Mouse (Mus musculus): Measurements from ENCODE around the gene Kazald1. TPM values are rescaled to one million over a fixed set of nuclear protein-coding genes. Genes with fewer than 3 reads are reported as not detected.

Gene Kazald1
- total RNA-seq, 2 experiments from 2014 or later = 1.9 to 2.2 TPM

GRCm38 (mm10) chr19:45047417-45047934 lies 27.6 kb upstream of the Kazald1 start, which contains the start of gene Sfxn3:
TSS of gene Sfxn3 (plus strand) at chr19:45047503.
- peak; percentile 92 to 96 for DNase-seq (ENCODE audit: low spot score in 2 of 2)
- intact Hi-C loops (cut with DNase I) = loop anchor here (5.0 kb wide), 1 partner anchor 115 kb away; the partner anchor contains the start of gene Slf2

GRCm38 (mm10) chr19:45047935-45048643 lies 27.0 kb upstream of the Kazald1 start:
- peak; percentile 76 to 98 for DNase-seq (ENCODE audit: low spot score in 2 of 2)
- intact Hi-C loops (cut with DNase I) = loop anchor here (1.0 to 5.0 kb wide), 2 partner anchors 31 to 116 kb away; partner anchors contain the start of gene Slf2

- no peak for DNase-seq (ENCODE audit: low spot score in 2 of 2)
- intact Hi-C loops (cut with DNase I) = loop anchor here (1.0 to 5.0 kb wide), 2 partner anchors 32 to 117 kb away; partner anchors contain the start of gene Slf2
These were observed 26.2 kb upstream of the Kazald1 start for GRCm38 (mm10) chr19:45048644-45049365.

GRCm38 (mm10) chr19:45049523-45049922 lies 25.5 kb upstream of the Kazald1 start:
- no peak for DNase-seq (ENCODE audit: low spot score in 2 of 2)
- intact Hi-C loops (cut with DNase I) = loop anchor here (5.0 kb wide), 1 partner anchor 117 kb away; the partner anchor contains the start of gene Slf2

- intact Hi-C loops (cut with DNase I) = no loop called here
- DNase-seq (ENCODE audit: low spot score in 2 of 2) = no peak
These were observed 21.6 kb upstream of the Kazald1 start for GRCm38 (mm10) chr19:45053451-45053850.

- intact Hi-C loops (cut with DNase I) = no loop called here
- DNase-seq (ENCODE audit: low spot score in 2 of 2) = peak in 1 of 2 experiments; percentile 86
These were observed 19.9 kb upstream of the Kazald1 start for GRCm38 (mm10) chr19:45054892-45055690.

GRCm38 (mm10) chr19:45056364-45056763 lies 18.7 kb upstream of the Kazald1 start:
- peak in 1 of 2 experiments; percentile 81 for DNase-seq (ENCODE audit: low spot score in 2 of 2)
- intact Hi-C loops (cut with DNase I) = no loop called here

GRCm38 (mm10) chr19:45056908-45057698 lies 17.9 kb upstream of the Kazald1 start:
- intact Hi-C loops (cut with DNase I) = no loop called here
- DNase-seq (ENCODE audit: low spot score in 2 of 2) = no peak

GRCm38 (mm10) chr19:45057724-45058112 lies 17.3 kb upstream of the Kazald1 start:
- no peak for DNase-seq (ENCODE audit: low spot score in 2 of 2)
- intact Hi-C loops (cut with DNase I) = loop anchor here (1.0 kb wide), 1 partner anchor 17 kb away; no protein-coding TSS in a partner anchor

GRCm38 (mm10) chr19:45058113-45058839 lies 16.8 kb upstream of the Kazald1 start:
- intact Hi-C loops (cut with DNase I) = loop anchor here (1.0 kb wide), 1 partner anchor 16 kb away; no protein-coding TSS in a partner anchor
- peak; percentile 92 to 96 for DNase-seq (ENCODE audit: low spot score in 2 of 2)

- no peak for DNase-seq (ENCODE audit: low spot score in 2 of 2)
- intact Hi-C loops (cut with DNase I) = loop anchor here (1.0 kb wide), 1 partner anchor 15 kb away; no protein-coding TSS in a partner anchor
These were observed 16.2 kb upstream of the Kazald1 start for GRCm38 (mm10) chr19:45058841-45059240.

GRCm38 (mm10) chr19:45063565-45064292 lies 11.3 kb upstream of the Kazald1 start:
- peak in 1 of 2 experiments; percentile 42 for DNase-seq (ENCODE audit: low spot score in 2 of 2)

GRCm38 (mm10) chr19:45065226-45065625 lies 9.8 kb upstream of the Kazald1 start:
- intact Hi-C loops (cut with DNase I) = no loop called here
- DNase-seq (ENCODE audit: low spot score in 2 of 2) = no peak

More at GRCm38 (mm10) chr19:45063565-45064292, 11.3 kb upstream of the Kazald1 start:
- intact Hi-C loops (cut with DNase I) = no loop called here

GRCm38 (mm10) chr19:45067170-45067569 lies 7.9 kb upstream of the Kazald1 start:
- intact Hi-C loops (cut with DNase I) = no loop called here
- no peak for DNase-seq (ENCODE audit: low spot score in 2 of 2)

GRCm38 (mm10) chr19:45067758-45068510 lies 7.1 kb upstream of the Kazald1 start:
- DNase-seq (ENCODE audit: low spot score in 2 of 2) = no peak
- intact Hi-C loops (cut with DNase I) = no loop called here

GRCm38 (mm10) chr19:45073871-45074542 lies 1.0 kb upstream of the Kazald1 start:
- intact Hi-C loops (cut with DNase I) = loop anchor here (1.0 to 10.0 kb wide), 2 partner anchors 16 to 319 kb away; partner anchors contain the start of gene Pax2
- peak; percentile 70 to 74 for DNase-seq (ENCODE audit: low spot score in 2 of 2)
